Mouse (Mus musculus) kidney, adult 2 months (tissue): ENCODE data around the gene Wnt10b. TPM values are rescaled to one million over a fixed set of nuclear protein-coding genes. Genes with fewer than 3 reads are reported as not detected.

Source experiments
- DNase-seq: peaks from one replicate; pipeline ENCODE4 v3.0.0; 2021
- H3K27ac ChIP-seq: fragments of 200-500 bp; 2 replicates; pipeline ENCODE4 v1.5.1; 2012; ENCODE audit warnings: low read depth, low read length, control low read depth, inconsistent platforms; ENCODE audit not compliant: insufficient read depth
- H3K27me3 ChIP-seq: fragments of 200-500 bp; replicated peaks from 2 replicates; pipeline ENCODE4 v1.6.1; 2012; ENCODE audit warnings: mild to moderate bottlenecking, moderate library complexity, low read length, inconsistent platforms; ENCODE audit not compliant: control insufficient read depth, insufficient read depth
- H3K36me3 ChIP-seq: fragments of 200-500 bp; 2 replicates; pipeline ENCODE4 v1.6.1; 2012; ENCODE audit warnings: mild to moderate bottlenecking, moderate library complexity, low read length, inconsistent platforms; ENCODE audit not compliant: control insufficient read depth, insufficient read depth
- H3K4me1 ChIP-seq: fragments of 200-500 bp; 2 replicates; pipeline ENCODE4 v1.6.1; 2011; ENCODE audit warnings: low read length; ENCODE audit not compliant: control insufficient read depth, insufficient read depth
- H3K4me3 ChIP-seq: fragments of 200-500 bp; 2 replicates; pipeline ENCODE4 v1.5.1; 2011; ENCODE audit warnings: mild to moderate bottlenecking, low read depth, low read length, control low read depth; ENCODE audit not compliant: insufficient read depth
- CTCF ChIP-seq: fragments of 200-500 bp; conservative IDR thresholded peaks from 2 replicates; pipeline ENCODE4 v1.5.1; 2011; ENCODE audit warnings: low read depth, mild to moderate bottlenecking, control low read depth, low read length, moderate library complexity, mixed read lengths; ENCODE audit not compliant: insufficient read depth, insufficient read length
- POLR2A ChIP-seq: fragments of 200-500 bp; IDR thresholded peaks from one replicate; pipeline ENCODE4 v1.6.1; 2011; ENCODE audit warnings: low read depth, low read length, control low read depth
- WGBS: fragments of 180-500 bp; shearing (Covaris S2); methylation state at CpG from one replicate; pipeline ENCODE4 v1.1.7; 2018; 5-methylcytosine and 5-hydroxymethylcytosine counted together
- polyA plus RNA-seq: library from polyadenylated mRNA; depleted of rRNA; stranded (reverse); fragments of >200 nt; gene quantifications from 2 replicates; pipeline ENCODE4 v1.2.3, GENCODE M21; 2012

The Wnt10b gene
- polyA plus RNA-seq, 1 experiment, result 0.25 TPM

- peak overlapping the region; percentile 41 for H3K4me3 ChIP-seq
- H3K4me1 ChIP-seq, result peaks cover 6% of the 10 kb centered on the region; the same call in 1 of the 2 replicates
- H3K36me3 ChIP-seq, result no peaks in the 10 kb centered on the region
- peaks cover 4% of the 10 kb centered on the region for H3K27me3 ChIP-seq
- 9% methylated on average over 36 of the region's 36 CpGs for WGBS
- DNase-seq, result peak; percentile 23
- H3K27ac ChIP-seq, result no peak overlapping the region
- TF ChIP-seq POLR2A (no peak), CTCF (no peak)
Measured at GRCm38 (mm10) chr15:98772511-98773211, 5.3 kb downstream of the Wnt10b start.

- Histone ChIP-seq H3K27ac (no peak overlapping the region), H3K27me3 (peaks cover 4% of the 10 kb centered on the region; the same call in 1 of the 2 replicates), H3K4me1 (peaks cover 6% of the 10 kb centered on the region; the same call in 1 of the 2 replicates), H3K36me3 (no peaks in the 10 kb centered on the region), H3K4me3 (peak overlapping the region; percentile 41)
- DNase-seq, result no peak
- 29% methylated on average over 12 of the region's 12 CpGs for WGBS
- TF ChIP-seq CTCF, result no peak
- no peak for TF ChIP-seq POLR2A
Measured at GRCm38 (mm10) chr15:98771813-98772425, 6.0 kb downstream of the Wnt10b start.

- H3K36me3 ChIP-seq, result no peaks in the 10 kb centered on the region
- TF ChIP-seq POLR2A (no peak), CTCF (no peak)
- no peak overlapping the region for H3K4me3 ChIP-seq
- no peak for DNase-seq
- H3K27me3 ChIP-seq, result no peaks in the 10 kb centered on the region
- H3K27ac ChIP-seq, result no peak overlapping the region
- 63% methylated on average over 5 of the region's 5 CpGs for WGBS
- 0 out of 2 replicates have a peak, but pooled peaks cover 8% of the 10 kb centered on the region for H3K4me1 ChIP-seq
Measured at GRCm38 (mm10) chr15:98768259-98768658, 9.7 kb downstream of the Wnt10b start.

GRCm38 (mm10) chr15:98765929-98766328, 12.0 kb downstream of the Wnt10b start:
- TF ChIP-seq POLR2A, result no peak
- TF ChIP-seq CTCF, result no peak
- WGBS, result 65% methylated on average over 4 of the region's 4 CpGs
- Histone ChIP-seq H3K4me3 (no peak overlapping the region), H3K27ac (no peak overlapping the region), H3K4me1 (peaks cover 7% of the 10 kb centered on the region; the same call in 1 of the 2 replicates), H3K36me3 (no peaks in the 10 kb centered on the region), H3K27me3 (no peaks in the 10 kb centered on the region)
- no peak for DNase-seq

GRCm38 (mm10) chr15:98762670-98763529, 15.1 kb downstream of the Wnt10b start, which contains the start of gene Arf3:
Arf3 (minus strand) TSS chr15:98763214.
- DNase-seq, result peak; percentile 98
- 1% methylated on average over 71 of the region's 76 CpGs for WGBS
- no peaks in the 10 kb centered on the region for H3K27me3 ChIP-seq
- H3K4me3 ChIP-seq, result peak within 1 kb of the TSS; percentile 93
- peaks cover 7% of the 10 kb centered on the region; the same call in 1 of the 2 replicates for H3K4me1 ChIP-seq
- H3K36me3 ChIP-seq, result no peaks in the 10 kb centered on the region
- TF ChIP-seq CTCF (no peak), POLR2A (no peak)
- peak within 1 kb of the TSS; percentile 54 for H3K27ac ChIP-seq

- Histone ChIP-seq H3K27me3 (no peaks in the 10 kb centered on the region), H3K27ac (peak overlapping the region; percentile 54; the same call in 1 of the 2 replicates), H3K4me1 (peaks cover 7% of the 10 kb centered on the region; the same call in 1 of the 2 replicates), H3K36me3 (no peaks in the 10 kb centered on the region), H3K4me3 (peak overlapping the region; percentile 93)
- DNase-seq, result peak; percentile 86
- TF ChIP-seq POLR2A (no peak), CTCF (no peak)
- 1% methylated on average over 23 of the region's 24 CpGs for WGBS
Measured at GRCm38 (mm10) chr15:98762201-98762621, 15.7 kb downstream of the Wnt10b start.
